Mouse (Mus musculus) NIH3T3 (cell line): ENCODE measurements around the gene Fhit.

ENCODE experiments used
- DNase-seq: peaks from one replicate; pipeline ENCODE4 v3.0.0-alpha.2; 2012; ENCODE audit warnings: low read depth

Gene Fhit

GRCm38 (mm10) chr14:9597460-9597977 is 1564.3 kb downstream of the Fhit start:
- no peak for DNase-seq

- DNase-seq, result no peak
Measured at GRCm38 (mm10) chr14:9589121-9589520, 1572.7 kb downstream of the Fhit start.

DNA sequence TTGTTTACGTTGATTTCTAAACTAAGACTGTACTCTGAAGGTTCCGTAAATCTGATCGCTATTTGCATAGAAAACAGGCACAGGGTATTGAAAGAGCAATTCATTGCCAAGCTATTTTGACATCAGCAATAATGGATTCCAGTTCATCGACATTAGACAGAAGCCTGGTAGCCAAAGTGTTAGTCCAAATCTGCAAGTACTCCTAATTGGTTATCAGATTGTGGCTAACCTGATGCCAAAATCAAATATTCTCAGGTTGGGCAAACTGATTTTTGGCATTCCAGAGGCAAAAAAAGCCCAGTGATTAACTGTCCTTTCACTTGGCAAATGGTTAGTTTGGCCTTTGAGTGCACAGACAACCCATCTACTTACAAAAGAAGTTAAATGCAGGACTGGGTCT is 1573.9 kb downstream of the Fhit start:
- DNase-seq, result no peak

DNA sequence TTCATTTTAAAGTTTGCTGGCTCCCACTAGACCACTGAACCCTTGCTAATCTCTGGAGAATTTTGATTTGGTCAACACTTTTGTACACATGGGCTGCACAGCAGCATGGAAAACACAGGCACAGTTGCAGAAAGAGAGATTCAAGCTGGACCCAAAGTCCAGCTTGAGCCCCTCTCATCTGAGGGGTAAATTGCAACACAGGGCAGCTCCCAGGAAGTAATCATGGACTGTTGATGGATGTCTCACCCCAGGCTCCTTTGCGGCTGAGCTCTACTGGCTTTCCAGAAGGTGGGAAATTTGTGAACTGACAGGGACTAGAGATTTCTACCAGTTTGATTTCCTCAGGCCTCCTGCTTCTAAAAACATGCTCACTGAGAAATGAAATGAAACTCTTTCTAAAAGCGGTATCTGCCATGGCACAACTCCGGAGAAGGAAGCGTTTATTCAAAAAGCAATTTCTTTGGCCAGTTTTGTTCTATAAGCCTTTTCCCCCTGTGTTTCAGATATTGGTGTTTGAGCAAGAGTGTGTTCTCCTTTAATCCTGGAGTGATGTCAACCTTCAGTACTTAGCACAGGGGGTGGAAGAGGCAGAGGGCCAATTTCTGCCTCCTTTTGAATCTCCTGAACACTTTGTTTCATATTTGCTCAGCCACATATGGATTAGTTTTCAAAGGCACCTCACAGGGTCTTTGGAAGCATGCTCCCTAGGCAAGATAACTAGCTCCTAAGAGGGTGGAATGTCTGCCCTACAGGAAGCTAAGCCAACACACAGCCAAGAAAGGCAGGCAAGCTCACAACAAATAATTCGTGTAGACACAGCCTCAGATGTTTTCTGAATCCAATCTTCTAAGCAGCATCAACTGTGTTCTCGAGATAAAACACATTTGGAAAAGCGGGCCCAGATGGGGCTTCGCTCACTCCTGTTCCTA is 1578.3 kb downstream of the Fhit start:
- peak; percentile 4 for DNase-seq

GRCm38 (mm10) chr14:9556333-9556732 is 1605.5 kb downstream of the Fhit start:
- no peak for DNase-seq

DNA sequence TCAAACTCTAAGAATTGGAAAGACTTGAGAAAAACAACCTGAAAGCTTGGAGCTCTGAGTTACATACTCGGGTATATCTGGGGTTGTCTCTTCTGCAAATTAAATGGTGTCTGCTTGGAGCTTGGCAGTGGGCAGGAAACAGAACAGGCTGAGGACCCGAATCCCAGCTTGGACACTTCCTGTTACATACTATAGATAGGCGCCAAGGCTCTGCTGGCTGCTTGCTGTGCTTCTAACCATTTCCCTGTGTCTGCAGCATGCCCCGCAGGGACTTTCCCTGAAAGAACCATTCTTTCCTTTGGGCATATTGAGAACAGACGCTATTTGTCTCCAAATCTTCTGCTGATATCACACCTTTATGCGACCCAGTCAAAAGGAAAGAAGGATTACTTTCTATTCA is 1606.0 kb downstream of the Fhit start:
- DNase-seq, result no peak

GRCm38 (mm10) chr14:9552149-9552548 is 1609.7 kb downstream of the Fhit start:
- DNase-seq, result no peak

DNA sequence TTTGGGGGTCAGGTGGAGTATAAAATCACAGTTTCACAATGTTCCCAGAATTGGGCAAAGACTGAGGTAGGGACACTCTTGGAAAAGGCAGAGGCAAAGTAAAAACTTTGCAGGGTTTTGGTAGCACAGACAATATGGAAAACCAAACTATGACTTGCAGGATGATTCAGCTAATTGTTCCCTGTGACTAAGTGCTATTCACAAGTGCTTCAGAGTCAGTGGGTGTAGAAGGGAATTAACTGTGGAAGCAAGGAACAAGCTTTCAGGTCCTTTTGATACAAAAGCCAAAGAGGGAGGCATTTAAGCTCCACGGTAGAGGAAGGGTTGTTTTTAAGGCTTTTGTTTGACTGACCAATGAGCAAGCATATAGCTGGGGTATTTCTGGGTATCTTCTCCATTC is 1613.9 kb downstream of the Fhit start:
- no peak for DNase-seq

DNA sequence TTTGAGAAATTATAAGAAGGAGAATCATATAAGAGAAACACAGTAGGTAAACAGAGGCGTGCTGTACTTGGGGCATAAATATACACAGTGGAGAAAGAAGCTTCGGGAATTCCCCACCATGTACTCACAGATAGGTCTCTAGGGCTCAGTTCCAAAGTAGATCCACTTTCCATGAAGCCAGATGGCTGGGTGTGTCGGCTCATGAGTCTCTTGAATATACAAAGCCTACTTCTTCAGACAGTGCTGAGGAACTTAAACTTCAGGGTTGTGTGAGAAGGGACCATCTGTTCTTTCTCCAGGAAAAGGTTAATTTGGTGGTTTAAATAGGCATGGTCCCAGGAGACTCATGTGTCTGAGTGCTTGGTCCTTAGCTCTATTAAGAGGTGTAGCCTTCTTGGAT is 1617.5 kb downstream of the Fhit start:
- DNase-seq, result no peak

GRCm38 (mm10) chr14:9535491-9535890 is 1626.3 kb downstream of the Fhit start:
- no peak for DNase-seq

DNA sequence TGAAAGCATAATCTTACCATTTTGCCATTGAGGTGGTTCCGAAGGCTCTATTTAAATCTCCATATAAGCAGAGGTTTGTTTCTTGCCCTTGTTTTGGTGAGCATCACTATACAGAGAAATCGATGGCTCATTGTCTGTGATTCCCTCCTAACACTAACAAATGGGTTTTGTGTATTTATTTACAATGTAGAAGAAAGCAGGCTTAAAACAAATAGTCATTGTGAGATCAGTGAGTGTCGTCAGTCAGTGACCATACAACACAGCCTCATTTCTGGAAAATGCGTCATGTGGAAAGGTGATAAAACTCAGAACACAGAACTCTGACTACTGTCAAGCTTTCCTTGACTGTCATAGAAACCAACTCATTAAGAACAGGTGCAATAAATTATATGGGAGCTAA is 1632.6 kb downstream of the Fhit start:
- DNase-seq, result no peak

- DNase-seq, result no peak
Measured at GRCm38 (mm10) chr14:9526136-9526535, 1635.7 kb downstream of the Fhit start.

DNA sequence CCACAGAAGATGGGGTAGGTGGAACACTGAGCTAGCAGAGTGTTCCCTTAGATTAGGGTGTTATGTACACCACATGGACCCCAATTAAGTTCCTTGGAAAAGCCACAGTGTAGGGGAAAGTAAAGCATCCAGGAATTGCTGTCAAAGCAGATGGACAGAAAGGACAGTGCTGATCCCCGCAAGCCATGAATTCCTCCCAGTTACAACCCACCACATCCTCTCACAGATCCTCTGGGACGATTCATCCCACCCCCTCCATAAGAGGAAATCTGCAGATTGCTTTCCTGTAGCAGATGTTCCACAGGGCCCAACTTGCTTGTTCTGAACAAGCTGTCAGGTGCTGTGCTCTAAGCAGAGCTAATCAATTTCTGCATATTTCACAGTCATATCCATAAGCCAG is 1644.2 kb downstream of the Fhit start:
- no peak for DNase-seq

- no peak for DNase-seq
Measured at GRCm38 (mm10) chr14:9509678-9510077, 1652.2 kb downstream of the Fhit start.
